34 mouse cellular contexts compared by ENCODE assay signal in the genomic region with DNA sequence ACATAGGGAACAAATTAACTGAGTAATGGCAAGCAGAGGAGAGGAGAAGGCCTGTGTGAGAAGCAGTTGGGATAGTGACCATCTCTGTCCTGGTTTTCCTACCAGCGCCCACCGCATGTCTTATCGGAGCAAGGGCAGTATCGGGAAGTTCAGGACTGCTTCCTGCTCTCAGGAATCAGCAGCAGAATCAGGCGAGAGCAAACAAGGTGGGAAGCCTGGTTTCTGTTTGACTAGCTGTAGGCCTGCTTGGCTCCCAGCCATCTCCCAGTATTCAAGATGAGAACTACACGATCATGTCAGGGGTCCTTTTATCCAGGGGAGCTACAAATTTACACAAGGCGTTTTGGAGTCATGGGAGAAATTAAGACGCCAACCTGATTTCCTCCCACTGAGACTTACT. TPM values are rescaled to one million over a fixed set of nuclear protein-coding genes. Genes with fewer than 3 reads are reported as not detected.
DNase-seq lines count a peak whose midpoint lies in the region; ATAC-seq and TF ChIP-seq lines count a peak whose summit lies in the region.
"Had no signal": no experiment of that assay in that cellular context is flagged by ENCODE, and none has a peak within 500 bp of the region (broad histone marks: within the 10 kb centered on the region; RNA-seq: fewer than 3 reads in every experiment).

No protein-coding gene starts in this region.

- no peaks in the 10 kb centered on the region for H3K27me3 ChIP-seq in lung, postnatal 0 days (replicated peaks; ENCODE audit: insufficient read depth, low read length)
- H3K27me3 ChIP-seq: forebrain, embryonic 13.5 days; megakaryocyte, embryonic 14.5 days; neural tube, embryonic 12.5 days had no signal

- no peaks in the 10 kb centered on the region for H3K9me3 ChIP-seq in lung, postnatal 0 days (ENCODE audit: low read length)
- H3K9me3 ChIP-seq: forebrain, embryonic 13.5 days; limb, embryonic 12.5 days; megakaryocyte, embryonic 14.5 days; midbrain, embryonic 12.5 days; neural tube, embryonic 12.5 days had no signal

- H3K4me1 ChIP-seq in lung, postnatal 0 days (ENCODE audit: insufficient read depth, low read depth, low read length) = no peaks in the 10 kb centered on the region
- H3K4me1 ChIP-seq: limb, embryonic 12.5 days; megakaryocyte, embryonic 14.5 days; neural tube, embryonic 12.5 days had no signal

- peak overlapping the region; percentile 84 for H3K27ac ChIP-seq in lung, postnatal 0 days (ENCODE audit: low read length)
- H3K27ac ChIP-seq: forebrain, embryonic 13.5 days; left cerebral cortex, adult 2 months; limb, embryonic 12.5 days; midbrain, embryonic 12.5 days; neural tube, embryonic 12.5 days had no signal

- ATAC-seq in lung, postnatal 0 days = peak; percentile 44
- ATAC-seq: activated CD4-positive, CD25-positive, alpha-beta regulatory T cell, adult 4 months; forebrain, embryonic 13.5 days; hindbrain, embryonic 16.5 days had no signal

- 43% methylated on average over 8 of the region's 8 CpGs for WGBS in lung, postnatal 0 days

- peak overlapping the region; percentile 32; the same call in 1 of the 2 replicates for H3K4me2 ChIP-seq in lung, postnatal 0 days (replicated peaks; ENCODE audit: low read depth, low read length)
- H3K4me2 ChIP-seq: forebrain, embryonic 13.5 days; limb, embryonic 12.5 days; midbrain, embryonic 12.5 days; neural tube, embryonic 12.5 days had no signal

- no peaks in the 10 kb centered on the region for H3K36me3 ChIP-seq in lung, postnatal 0 days (ENCODE audit: insufficient read depth, low read length)
- H3K36me3 ChIP-seq: limb, embryonic 12.5 days; midbrain, embryonic 12.5 days; neural tube, embryonic 12.5 days had no signal

- no peak for TF ChIP-seq CTCF in lung, postnatal 0 days (IDR thresholded peaks at IDR 0.05)

- H3K9ac ChIP-seq in lung, postnatal 0 days (replicated peaks; ENCODE audit: low read depth) = no peak overlapping the region
- H3K9ac ChIP-seq: forebrain, embryonic 13.5 days; limb, embryonic 12.5 days; midbrain, embryonic 12.5 days; neural tube, embryonic 12.5 days had no signal

- H3K4me3 ChIP-seq in lung, postnatal 0 days (ENCODE audit: low read depth, low read length) = no peak overlapping the region
- H3K4me3 ChIP-seq: forebrain, embryonic 13.5 days; left cerebral cortex, adult 2 months; limb, embryonic 12.5 days; megakaryocyte, embryonic 14.5 days; midbrain, embryonic 12.5 days; myocyte; neural tube, embryonic 12.5 days had no signal

- TF ChIP-seq EP300 in lung, postnatal 0 days (IDR thresholded peaks at IDR 0.05) = 0 out of 2 replicates have a peak, but pooled peaks have one; percentile 2

- DNase-seq in lung, adult 18-20 months = peak; percentile 17 to 45
- no peak for DNase-seq in lung, postnatal 25 days (ENCODE audit: low spot score)
- peak; percentile 63 for DNase-seq in lung, postnatal 0 days (ENCODE audit: low spot score)
- DNase-seq in lung, postnatal 36 days = peak; percentile 50
- peak; percentile 14 for DNase-seq in yolk sac, embryonic 10.5 days (ENCODE audit: low spot score)
- DNase-seq in adrenal gland, postnatal 14 days = no peak
- DNase-seq: adrenal gland, adult 2 months; B cell, adult 2 months; cerebellum, adult 2 months; cerebellum, postnatal 25 days; gastrocnemius, postnatal 10 days; kidney, adult 2 months; right cerebral cortex, adult 18-20 months; thymus, adult 18-20 months; thymus, postnatal 25 days had no signal

RNA-seq across cellular contexts. Expression of gene Cldn18, which starts 8.2 kb away (rescaled TPM):
- polyA plus RNA-seq in lung, postnatal 0 days (2015; fragmentation: Nextera tagmentation; extraction: Ambion mirVana) = 963 and 1,066 TPM in 2 replicates
- not detected in 2 replicates for total RNA-seq in adrenal gland, postnatal 14 days (2021)
- total RNA-seq: adrenal gland, adult 2 months; adrenal gland, postnatal 4 days; gastrocnemius, postnatal 10 days; granulocyte monocyte progenitor cell, adult 5-6 weeks; layer of hippocampus, adult 18-20 months; layer of hippocampus, postnatal 14 days; left cerebral cortex, adult 2 months; left cerebral cortex, postnatal 25 days; liver, adult 2 months; midbrain, postnatal 0 days had no signal
- polyA plus RNA-seq: activated CD4-positive, CD25-positive, alpha-beta regulatory T cell, adult 4 months; adrenal gland, adult 2 months; cerebellum, adult 2 months; embryonic facial prominence, embryonic 11.5 days; forebrain, embryonic 13.5 days; heart, embryonic 14.5 days; hindbrain, embryonic 11.5 days; hindbrain, embryonic 16.5 days; limb, embryonic 12.5 days; liver, adult 2 months; midbrain, embryonic 12.5 days; midbrain, postnatal 0 days; myocyte; neural tube, embryonic 12.5 days had no signal

Comparison
In these comparisons a context has a peak if more than half of its experiments do, and no peak if none do; other contexts are left out.
1. DNase-seq: peak in lung, adult 18-20 months (2 of 2), lung, postnatal 0 days (single experiment), lung, postnatal 36 days (single experiment) and yolk sac, embryonic 10.5 days (single experiment); none in lung, postnatal 25 days (single experiment) and adrenal gland, postnatal 14 days (single experiment).